Mouse (Mus musculus) liver, embryonic 12.5 days (tissue): ENCODE results near the gene Gtf2f1. TPM values are rescaled to one million over a fixed set of nuclear protein-coding genes. Genes with fewer than 3 reads are reported as not detected.
"Not testable (repeated sequence)": the region's sequence is repeated elsewhere in the genome, so short reads cannot be mapped to it uniquely, and the experiment has no call there.

Source experiments
- ATAC-seq: fragments of 200-750 bp; cut with Nextera tagmentation; 2 replicates; pipeline ENCODE4 v1.8.0; 2017; ENCODE audit warnings: moderate number of reproducible peaks, mild to moderate bottlenecking, moderate library complexity
- H3K27ac ChIP-seq: fragments of 300-500 bp; sonication (generic); 2 replicates; pipeline ENCODE4 v1.5.1; 2016; ENCODE audit warnings: mild to moderate bottlenecking
- H3K27me3 ChIP-seq: fragments of 300-500 bp; sonication (generic); replicated peaks from 2 replicates; pipeline ENCODE4 v1.6.1; 2016; ENCODE audit warnings: mild to moderate bottlenecking, moderate library complexity
- H3K36me3 ChIP-seq: fragments of 300-500 bp; sonication (generic); 2 replicates; pipeline ENCODE4 v1.6.1; 2016; ENCODE audit warnings: mild to moderate bottlenecking, moderate library complexity
- H3K4me1 ChIP-seq: fragments of 300-500 bp; sonication (generic); 2 replicates; pipeline ENCODE4 v1.6.1; 2016
- H3K4me2 ChIP-seq: fragments of 300-500 bp; sonication (generic); 2 replicates; pipeline ENCODE4 v1.6.1; 2016; ENCODE audit warnings: mild to moderate bottlenecking, moderate library complexity
- H3K4me3 ChIP-seq: fragments of 300-500 bp; sonication (generic); 2 replicates; pipeline ENCODE4 v1.5.1; 2016; ENCODE audit warnings: mild to moderate bottlenecking, moderate library complexity
- H3K9ac ChIP-seq: fragments of 300-500 bp; sonication (generic); 2 replicates; pipeline ENCODE4 v1.6.1; 2016; ENCODE audit warnings: mild to moderate bottlenecking, moderate library complexity
- H3K9me3 ChIP-seq: fragments of 300-500 bp; sonication (generic); replicated peaks from 2 replicates; pipeline ENCODE4 v1.6.1; 2016; ENCODE audit warnings: mild to moderate bottlenecking, moderate library complexity
- WGBS: fragments of 180-500 bp; shearing (Covaris S2); methylation state at CpG from one replicate; pipeline ENCODE4 v1.1.7; 2016; ENCODE audit not compliant: insufficient replicate concordance; 5-methylcytosine and 5-hydroxymethylcytosine counted together
- polyA plus RNA-seq: library from polyadenylated mRNA; unstranded; fragments of >200 nt; fragmentation: Nextera tagmentation; extraction: Ambion mirVana; gene quantifications from 2 replicates; pipeline ENCODE4 v1.2.1, GENCODE M21; 2016

The Gtf2f1 gene
- polyA plus RNA-seq, result 76.4 and 78.5 TPM in 2 replicates

- peak within 1 kb of the TSS; percentile 80 for H3K4me2 ChIP-seq
- peak within 1 kb of the TSS; percentile 89 for H3K4me3 ChIP-seq
- 1% methylated on average over 51 of the region's 51 CpGs for WGBS
- peak within 1 kb of the TSS; percentile 90 for H3K27ac ChIP-seq
- no peaks in the 10 kb centered on the region for H3K27me3 ChIP-seq
- peak; percentile 85 for ATAC-seq
- peak within 1 kb of the TSS; percentile 88 for H3K9ac ChIP-seq
- H3K4me1 ChIP-seq, result peaks cover 55% of the 10 kb centered on the region
- peaks cover 34% of the 10 kb centered on the region for H3K36me3 ChIP-seq
- no peaks in the 10 kb centered on the region for H3K9me3 ChIP-seq
Observed at GRCm38 (mm10) chr17:57011236-57012141, at the start of gene Gtf2f1, which contains the start of gene Gm17949. Gene Gtf2f1 (minus strand): TSS chr17:57011288. Gene Gm17949 (plus strand): TSS chr17:57011469.

DNA sequence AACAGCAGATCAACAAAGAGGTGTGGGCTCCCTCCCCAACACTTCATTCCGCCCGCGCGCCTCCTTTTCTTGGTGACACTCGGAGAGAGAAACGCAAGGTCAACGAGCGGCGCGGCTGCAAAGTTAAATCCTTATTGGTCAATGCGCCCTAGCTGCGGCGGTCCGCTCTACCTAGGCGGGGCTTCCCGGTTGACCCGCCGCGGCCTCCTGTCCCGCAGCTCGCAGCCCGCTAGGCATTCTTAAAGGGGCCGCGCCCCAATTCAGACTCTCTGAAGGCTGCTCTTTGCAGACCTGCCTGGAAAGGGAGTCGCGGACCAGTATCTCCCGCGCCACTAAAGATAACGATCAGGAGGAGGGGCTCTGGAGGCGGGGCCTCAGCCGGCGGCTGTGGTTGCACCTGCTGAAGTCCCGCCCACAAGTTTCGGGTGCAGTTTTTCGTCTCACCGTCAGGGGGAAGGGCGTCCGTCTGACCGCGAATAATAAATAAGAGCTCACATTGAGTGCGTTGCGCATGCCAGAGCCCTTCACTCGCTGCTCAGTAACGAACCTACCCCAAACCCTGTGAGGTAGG, 49.2 kb upstream of the Gtf2f1 start:
- H3K4me3 ChIP-seq, result peak overlapping the region; percentile 69
- peaks cover 43% of the 10 kb centered on the region for H3K4me1 ChIP-seq
- H3K27ac ChIP-seq, result peak overlapping the region; percentile 15
- under 1% methylated on average over 44 of the region's 44 CpGs for WGBS
- H3K9ac ChIP-seq, result peak overlapping the region; percentile 75
- H3K27me3 ChIP-seq, result peaks cover 71% of the 10 kb centered on the region
- H3K4me2 ChIP-seq, result peak overlapping the region; percentile 98
- no peaks in the 10 kb centered on the region for H3K36me3 ChIP-seq
- H3K9me3 ChIP-seq, result no peaks in the 10 kb centered on the region
- peak; percentile 79 for ATAC-seq

- Histone ChIP-seq H3K4me1 (peaks cover 43% of the 10 kb centered on the region), H3K4me2 (peak within 1 kb of the TSS; percentile 98), H3K9ac (peak within 1 kb of the TSS; percentile 75), H3K36me3 (peaks cover 4% of the 10 kb centered on the region), H3K9me3 (no peaks in the 10 kb centered on the region), H3K27me3 (peaks cover 63% of the 10 kb centered on the region), H3K27ac (peak within 1 kb of the TSS; percentile 51), H3K4me3 (peak within 1 kb of the TSS; percentile 69)
- ATAC-seq, result 0 out of 2 replicates have a peak, but pooled peaks have one; percentile 22
- under 1% methylated on average over 44 of the region's 45 CpGs for WGBS
Observed at GRCm38 (mm10) chr17:57059486-57059977, 48.4 kb upstream of the Gtf2f1 start, which contains the start of gene Slc25a23. Gene Slc25a23 (minus strand): TSS chr17:57059863.

GRCm38 (mm10) chr17:57058891-57059485, 47.9 kb upstream of the Gtf2f1 start, which contains the start of gene Crb3:
Gene Crb3 (plus strand): TSS chr17:57059105.
- WGBS, result 6% methylated on average over 14 of the region's 22 CpGs
- peaks cover 43% of the 10 kb centered on the region for H3K4me1 ChIP-seq
- no peaks in the 10 kb centered on the region for H3K9me3 ChIP-seq
- peaks cover 57% of the 10 kb centered on the region for H3K27me3 ChIP-seq
- peak within 1 kb of the TSS; percentile 98 for H3K4me2 ChIP-seq
- peaks cover 8% of the 10 kb centered on the region for H3K36me3 ChIP-seq
- H3K9ac ChIP-seq, result peak within 1 kb of the TSS; percentile 75
- H3K4me3 ChIP-seq, result peak within 1 kb of the TSS; percentile 69
- ATAC-seq, result 0 out of 2 replicates have a peak, but pooled peaks have one; percentile 1
- H3K27ac ChIP-seq, result peak within 1 kb of the TSS; percentile 51

DNA sequence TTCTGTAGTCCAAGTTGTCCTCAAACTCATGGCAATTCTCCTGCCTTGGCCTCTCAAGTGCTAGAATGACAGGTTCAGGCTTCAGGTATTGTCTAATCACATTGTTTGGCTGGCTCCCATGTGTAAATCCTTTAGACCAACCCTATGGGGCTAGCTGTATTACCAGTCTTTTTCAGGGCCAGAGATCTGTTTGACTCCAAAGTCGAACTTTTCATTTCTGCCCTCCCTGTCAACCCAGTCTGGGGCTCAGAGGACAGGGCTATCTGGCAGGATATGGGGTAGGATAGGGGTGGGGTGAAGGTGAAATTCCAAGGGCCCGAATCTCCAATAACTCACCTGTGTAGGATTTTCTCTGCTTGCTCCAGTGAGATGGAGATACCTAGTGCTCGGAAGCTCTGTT, 45.2 kb upstream of the Gtf2f1 start:
- H3K27me3 ChIP-seq, result peaks cover 31% of the 10 kb centered on the region
- no peak overlapping the region for H3K4me2 ChIP-seq
- H3K9me3 ChIP-seq, result no peaks in the 10 kb centered on the region
- no peak for ATAC-seq
- WGBS, result 60% methylated on average over 3 of the region's 3 CpGs
- H3K9ac ChIP-seq, result no peak overlapping the region
- H3K36me3 ChIP-seq, result peaks cover 23% of the 10 kb centered on the region
- peaks cover 31% of the 10 kb centered on the region for H3K4me1 ChIP-seq
- H3K27ac ChIP-seq, result no peak overlapping the region
- no peak overlapping the region for H3K4me3 ChIP-seq

DNA sequence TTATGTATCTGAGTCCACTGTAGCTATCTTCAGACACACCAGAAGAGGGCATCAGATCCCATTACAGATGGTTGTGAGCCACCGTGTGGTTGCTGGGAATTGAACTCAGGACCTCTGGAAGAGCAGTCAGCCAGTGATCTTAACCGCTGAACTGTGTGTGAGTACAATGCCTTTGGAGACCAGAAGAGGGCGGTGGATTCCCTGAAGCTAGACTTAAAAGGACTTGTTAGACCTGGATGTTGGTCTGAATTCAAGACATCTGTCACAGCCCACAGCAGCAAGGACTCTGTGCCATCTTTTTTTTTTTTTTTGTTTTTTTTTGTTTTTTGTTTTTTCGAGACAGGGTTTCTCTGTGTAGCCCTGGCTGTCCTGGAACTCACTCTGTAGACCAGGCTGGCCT, 40.6 kb upstream of the Gtf2f1 start:
- not testable (repeated sequence) for ATAC-seq, H3K4me1 ChIP-seq
- 59% methylated on average over 4 of the region's 4 CpGs for WGBS

DNA sequence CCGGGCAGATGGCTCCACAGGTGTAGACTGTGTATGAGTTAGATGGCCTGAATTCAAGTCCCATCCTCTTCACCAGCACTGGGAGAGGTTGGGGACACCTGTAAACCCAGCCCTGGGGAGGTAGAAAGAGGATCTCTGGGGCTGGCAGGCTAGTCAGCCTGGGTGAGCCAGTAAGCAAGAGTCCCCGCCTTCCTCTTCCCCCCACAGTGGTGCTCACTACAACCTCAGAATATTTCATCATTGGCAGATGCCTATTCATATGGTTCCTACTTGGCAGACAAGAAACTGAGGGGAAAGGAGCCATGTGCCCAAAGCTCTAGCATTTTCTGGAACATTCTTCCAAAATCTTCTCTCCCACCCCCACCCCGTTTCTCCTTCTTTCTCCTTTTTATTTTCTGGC, 37.7 kb upstream of the Gtf2f1 start:
- no peak overlapping the region for H3K27ac ChIP-seq
- 0 out of 2 replicates have a peak, but pooled peaks cover 3% of the 10 kb centered on the region for H3K4me1 ChIP-seq
- ATAC-seq, result no peak
- H3K36me3 ChIP-seq, result peaks cover 27% of the 10 kb centered on the region; the same call in 1 of the 2 replicates
- no peak overlapping the region for H3K4me2 ChIP-seq
- H3K27me3 ChIP-seq, result 0 out of 2 replicates have a peak, but pooled peaks cover 7% of the 10 kb centered on the region
- H3K9ac ChIP-seq, result no peak overlapping the region
- H3K4me3 ChIP-seq, result no peak overlapping the region
- no peaks in the 10 kb centered on the region for H3K9me3 ChIP-seq
- WGBS, result 77% methylated on average over 3 of the region's 3 CpGs

More for the DNA sequence above, 40.6 kb upstream of the Gtf2f1 start:
- peaks cover 35% of the 10 kb centered on the region for H3K36me3 ChIP-seq
- not testable (repeated sequence) for H3K27ac ChIP-seq, H3K9me3 ChIP-seq, H3K4me3 ChIP-seq, H3K4me2 ChIP-seq, H3K9ac ChIP-seq, H3K27me3 ChIP-seq

- H3K27ac ChIP-seq, result no peak overlapping the region
- H3K27me3 ChIP-seq, result 0 out of 2 replicates have a peak, but pooled peaks cover 7% of the 10 kb centered on the region
- no peaks in the 10 kb centered on the region for H3K9me3 ChIP-seq
- ATAC-seq, result peak; percentile 45; the same call in 1 of the 2 replicates
- no peak overlapping the region for H3K9ac ChIP-seq
- 52% methylated on average over 5 of the region's 5 CpGs for WGBS
- H3K4me3 ChIP-seq, result no peak overlapping the region
- peaks cover 16% of the 10 kb centered on the region; the same call in 1 of the 2 replicates for H3K36me3 ChIP-seq
- no peak overlapping the region for H3K4me2 ChIP-seq
- 0 out of 2 replicates have a peak, but pooled peaks cover 3% of the 10 kb centered on the region for H3K4me1 ChIP-seq
Observed at GRCm38 (mm10) chr17:57047406-57047805, 36.3 kb upstream of the Gtf2f1 start.

- Histone ChIP-seq H3K9me3 (no peaks in the 10 kb centered on the region), H3K4me1 (no peaks in the 10 kb centered on the region; the same call in 1 of the 2 replicates), H3K4me2 (no peak within 1 kb of the TSS), H3K9ac (no peak within 1 kb of the TSS), H3K27ac (no peak within 1 kb of the TSS), H3K4me3 (no peak within 1 kb of the TSS), H3K27me3 (peaks cover 39% of the 10 kb centered on the region), H3K36me3 (no peaks in the 10 kb centered on the region)
- 51% methylated on average over 8 of the region's 8 CpGs for WGBS
- no peak for ATAC-seq
Observed at GRCm38 (mm10) chr17:57041554-57041953, 30.5 kb upstream of the Gtf2f1 start, which contains the start of gene Slc25a41. Gene Slc25a41 (minus strand): TSS chr17:57041654.

DNA sequence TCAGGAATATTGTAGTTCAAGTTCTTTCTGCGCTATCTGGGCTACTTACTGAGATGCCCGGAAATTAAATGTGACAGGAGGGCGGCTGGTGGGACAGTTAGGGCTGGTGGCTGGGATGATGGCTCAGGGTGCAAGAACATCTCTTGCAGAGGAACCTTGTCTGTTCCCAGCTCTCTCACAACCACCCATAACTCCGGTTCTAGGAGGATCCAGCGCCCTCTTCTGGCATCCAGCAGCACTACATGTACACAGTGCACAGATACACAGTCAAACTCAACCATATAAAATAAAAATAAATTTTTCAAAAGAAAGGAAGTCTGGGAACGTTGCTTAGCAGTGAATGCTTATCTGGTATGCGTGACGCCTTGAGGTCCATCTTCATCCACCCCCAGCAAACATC, 27.9 kb upstream of the Gtf2f1 start:
- Histone ChIP-seq H3K4me3 (no peak overlapping the region), H3K36me3 (no peaks in the 10 kb centered on the region), H3K9me3 (no peaks in the 10 kb centered on the region), H3K27me3 (peaks cover 40% of the 10 kb centered on the region), H3K27ac (no peak overlapping the region), H3K4me2 (no peak overlapping the region), H3K9ac (no peak overlapping the region), H3K4me1 (no peaks in the 10 kb centered on the region; the same call in 1 of the 2 replicates)
- WGBS, result 32% methylated on average over 8 of the region's 8 CpGs
- ATAC-seq, result no peak

GRCm38 (mm10) chr17:57032854-57033253, 21.8 kb upstream of the Gtf2f1 start:
- ATAC-seq, result no peak
- Histone ChIP-seq H3K4me3 (peak overlapping the region; percentile 59), H3K4me1 (peaks cover 32% of the 10 kb centered on the region), H3K27ac (peak overlapping the region; percentile 91), H3K9ac (peak overlapping the region; percentile 80), H3K27me3 (peaks cover 15% of the 10 kb centered on the region; the same call in 1 of the 2 replicates), H3K36me3 (peaks cover 16% of the 10 kb centered on the region), H3K9me3 (no peaks in the 10 kb centered on the region), H3K4me2 (peak overlapping the region; percentile 82)
- WGBS, result 72% methylated on average over 4 of the region's 4 CpGs
